Mouse (Mus musculus) midbrain, embryonic 15.5 days (tissue): ENCODE measurements around the gene Myo10. TPM values are rescaled to one million over a fixed set of nuclear protein-coding genes. Genes with fewer than 3 reads are reported as not detected.

Source experiments
- ATAC-seq: fragments of 200-750 bp; cut with Nextera tagmentation; replicated peaks from 2 replicates; pipeline ENCODE4 v1.8.0; 2017; ENCODE audit warnings: moderate TSS enrichment
- H3K27ac ChIP-seq: fragments of 300-500 bp; sonication (generic); 2 replicates; pipeline ENCODE4 v1.5.1; 2015; ENCODE audit warnings: mild to moderate bottlenecking, inconsistent platforms
- H3K27me3 ChIP-seq: fragments of 300-500 bp; sonication (generic); replicated peaks from 2 replicates; pipeline ENCODE4 v1.6.1; 2015; ENCODE audit warnings: inconsistent platforms
- H3K36me3 ChIP-seq: fragments of 300-500 bp; sonication (generic); replicated peaks from 2 replicates; pipeline ENCODE4 v1.6.1; 2015; ENCODE audit warnings: inconsistent platforms
- H3K4me1 ChIP-seq: fragments of 300-500 bp; sonication (generic); 2 replicates; pipeline ENCODE4 v1.6.1; 2015; ENCODE audit warnings: inconsistent platforms
- H3K4me2 ChIP-seq: fragments of 300-500 bp; sonication (generic); 2 replicates; pipeline ENCODE4 v1.6.1; 2015; ENCODE audit warnings: inconsistent platforms, mild to moderate bottlenecking, moderate library complexity
- H3K4me3 ChIP-seq: fragments of 300-500 bp; sonication (generic); 2 replicates; pipeline ENCODE4 v1.5.1; 2015; ENCODE audit warnings: mild to moderate bottlenecking, inconsistent platforms
- H3K9ac ChIP-seq: fragments of 300-500 bp; sonication (generic); 2 replicates; pipeline ENCODE4 v1.6.1; 2015; ENCODE audit warnings: mild to moderate bottlenecking, inconsistent platforms
- H3K9me3 ChIP-seq: fragments of 300-500 bp; sonication (generic); 2 replicates; pipeline ENCODE4 v1.6.1; 2016; ENCODE audit warnings: inconsistent platforms
- WGBS: fragments of 180-500 bp; shearing (Covaris S2); methylation state at CpG from one replicate; pipeline ENCODE4 v1.1.7; 2015; ENCODE audit warnings: mixed read lengths; 5-methylcytosine and 5-hydroxymethylcytosine counted together
- polyA plus RNA-seq: library from polyadenylated mRNA; unstranded; fragments of >200 nt; fragmentation: Nextera tagmentation; extraction: Ambion mirVana; gene quantifications from 2 replicates; pipeline ENCODE4 v1.2.1, GENCODE M21; 2015

The Myo10 gene
- polyA plus RNA-seq, 1 experiment from 2014 or later, result 28.1 TPM

DNA sequence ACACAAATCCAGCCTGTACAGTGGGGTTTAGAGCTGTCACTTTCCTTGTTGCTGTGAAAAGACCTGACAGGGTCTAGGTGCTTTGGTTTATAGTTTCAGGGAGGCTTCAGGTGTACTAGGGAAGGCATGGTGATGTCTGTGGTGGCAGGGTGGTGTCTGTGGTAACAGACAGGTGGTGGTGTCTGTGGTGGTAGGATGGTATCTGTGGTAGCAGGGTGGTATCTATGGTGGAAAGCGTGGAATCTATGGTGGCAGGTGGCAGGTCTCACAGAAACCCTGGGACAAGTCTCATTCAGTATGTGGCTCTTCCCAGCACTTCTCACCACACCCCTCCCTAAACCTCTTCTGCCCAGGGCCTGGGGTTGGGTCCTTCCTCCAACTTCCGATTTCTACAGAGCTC, 212.0 kb downstream of the Myo10 start:
- Histone ChIP-seq H3K27me3 (no peaks in the 10 kb centered on the region), H3K4me3 (no peak overlapping the region), H3K4me1 (no peaks in the 10 kb centered on the region), H3K4me2 (no peak overlapping the region), H3K9ac (no peak overlapping the region), H3K27ac (no peak overlapping the region), H3K36me3 (no peaks in the 10 kb centered on the region), H3K9me3 (no peaks in the 10 kb centered on the region)
- WGBS, result 93% methylated on average over 2 of the region's 2 CpGs
- no peak for ATAC-seq

DNA sequence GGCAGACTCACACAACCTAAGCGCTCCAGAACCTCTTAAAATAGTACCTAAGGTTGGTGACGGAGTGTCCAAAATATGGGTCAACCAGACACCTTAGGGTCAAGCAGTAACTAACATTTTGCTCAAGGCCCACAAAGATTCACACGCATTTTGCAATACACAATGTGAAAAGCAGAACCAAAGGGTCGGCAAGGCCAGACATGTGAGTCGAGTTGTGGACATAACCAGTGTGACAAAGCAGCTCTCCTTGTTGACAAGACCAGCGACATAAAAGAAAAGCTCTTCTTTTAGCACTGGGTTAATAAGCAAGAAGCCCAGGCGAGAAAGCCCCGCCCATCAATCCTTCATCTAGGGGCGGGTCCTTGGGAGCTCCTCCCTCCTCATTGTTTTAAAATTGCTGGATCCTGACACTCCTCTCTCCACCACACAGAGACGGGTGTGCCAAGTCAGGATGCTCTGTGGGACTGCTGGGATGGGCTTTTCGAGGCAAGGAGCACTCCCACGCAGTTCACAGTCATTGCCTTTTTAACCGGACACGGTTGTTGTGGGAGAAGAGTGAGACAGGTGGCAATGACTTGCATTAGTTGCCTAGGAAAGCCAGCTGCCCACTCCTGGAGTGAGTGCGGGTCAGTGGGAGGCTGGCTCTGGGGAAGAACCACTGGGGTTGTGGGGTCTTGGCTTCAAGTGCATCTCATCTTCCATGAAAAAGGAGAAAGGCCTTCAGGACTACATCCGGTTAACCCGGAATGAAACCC, 212.8 kb downstream of the Myo10 start:
- Histone ChIP-seq H3K4me2 (no peak overlapping the region), H3K4me1 (no peaks in the 10 kb centered on the region), H3K9ac (no peak overlapping the region), H3K27ac (no peak overlapping the region), H3K27me3 (no peaks in the 10 kb centered on the region), H3K9me3 (no peaks in the 10 kb centered on the region), H3K36me3 (no peaks in the 10 kb centered on the region), H3K4me3 (no peak overlapping the region)
- no peak for ATAC-seq
- WGBS, result 89% methylated on average over 17 of the region's 17 CpGs

DNA sequence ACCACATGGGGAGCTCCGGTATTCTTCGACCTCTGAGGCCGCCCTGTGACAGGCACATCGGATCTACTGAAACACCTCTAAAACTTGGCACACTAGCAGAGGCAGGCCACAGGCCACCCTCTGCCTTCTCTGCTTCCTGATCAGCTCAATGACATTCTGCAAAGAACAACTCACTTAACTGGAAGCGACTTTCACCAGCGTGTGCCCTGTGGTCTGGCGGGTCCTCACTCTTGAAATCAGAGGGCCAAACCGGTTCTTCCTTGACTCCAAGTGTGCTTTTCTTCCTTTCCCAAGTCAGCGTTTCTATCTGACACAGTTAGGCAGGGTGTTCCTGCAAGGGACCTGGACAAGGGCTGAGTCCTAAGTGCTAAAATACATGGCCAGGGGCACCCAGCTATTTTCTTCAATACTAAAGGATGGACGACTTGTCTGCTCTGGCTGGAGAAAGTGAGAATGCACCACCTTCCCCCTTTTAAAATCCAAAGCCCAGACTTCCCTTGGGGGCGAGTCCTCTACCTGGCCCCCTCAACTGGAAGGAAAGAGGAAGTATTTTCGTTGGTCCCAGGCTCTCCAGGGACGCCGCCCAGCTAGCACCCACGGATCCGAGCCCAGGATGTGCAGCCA, 220.2 kb downstream of the Myo10 start:
- Histone ChIP-seq H3K36me3 (no peaks in the 10 kb centered on the region), H3K4me3 (peak overlapping the region; percentile 81), H3K4me1 (peaks cover 18% of the 10 kb centered on the region), H3K4me2 (peak overlapping the region; percentile 90), H3K27ac (peak overlapping the region; percentile 73), H3K9me3 (no peaks in the 10 kb centered on the region), H3K9ac (peak overlapping the region; percentile 87), H3K27me3 (no peaks in the 10 kb centered on the region; the same call in 1 of the 2 replicates)
- WGBS, result 14% methylated on average over 16 of the region's 16 CpGs
- peak; percentile 51; the same call in 1 of the 2 replicates for ATAC-seq

DNA sequence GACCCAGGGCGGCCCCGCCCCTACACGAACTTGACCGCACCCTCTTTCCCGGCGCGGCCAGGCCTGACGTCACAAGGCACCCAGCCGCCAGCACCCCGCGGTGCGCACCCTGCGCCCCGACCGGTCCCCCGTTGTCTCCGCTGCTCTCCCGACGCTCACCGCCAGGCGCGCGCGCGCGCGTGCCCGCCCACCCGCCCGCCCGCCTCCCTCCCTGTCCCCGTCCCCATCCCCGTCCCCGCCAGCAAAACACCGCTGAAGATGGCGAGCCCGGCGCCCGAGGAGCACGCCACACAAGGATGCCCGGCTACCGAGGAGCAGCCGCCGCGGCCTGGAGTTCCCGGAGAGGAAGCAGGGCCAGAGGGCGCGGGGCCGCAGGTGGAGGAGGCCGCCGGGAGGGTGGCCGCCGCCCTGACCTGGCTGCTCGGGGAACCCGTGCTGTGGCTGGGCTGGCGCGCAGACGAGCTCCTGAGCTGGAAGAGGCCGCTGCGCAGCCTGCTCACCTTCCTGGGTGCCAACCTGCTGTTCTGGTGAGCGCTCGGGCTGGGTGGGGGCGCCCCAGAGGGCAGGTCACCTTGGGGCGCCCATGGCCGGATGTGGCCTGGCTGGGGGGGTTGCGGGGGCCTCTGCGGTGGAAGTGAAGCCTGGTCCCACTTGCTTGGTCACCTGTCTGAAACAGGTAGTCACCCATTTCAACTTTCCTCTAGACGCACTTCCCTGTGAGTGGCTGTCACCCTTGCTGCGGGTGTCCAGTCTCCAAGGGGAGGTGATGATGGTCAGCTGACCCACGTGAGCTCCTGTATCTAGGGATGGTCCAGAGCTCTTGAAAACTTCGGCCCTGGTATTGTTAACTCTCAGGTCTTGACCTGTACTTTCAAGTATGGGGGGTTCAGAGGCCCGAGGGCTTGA, 221.0 kb downstream of the Myo10 start, which contains the start of gene Retreg1:
Gene Retreg1, plus strand, starts transcription at position 95 of the 906 bp plus-strand sequence.
- H3K9me3 ChIP-seq, result no peaks in the 10 kb centered on the region
- H3K4me3 ChIP-seq, result peak within 1 kb of the TSS; percentile 81
- no peaks in the 10 kb centered on the region for H3K36me3 ChIP-seq
- WGBS, result under 1% methylated on average over 62 of the region's 72 CpGs
- ATAC-seq, result peak; percentile 91
- no peaks in the 10 kb centered on the region; the same call in 1 of the 2 replicates for H3K27me3 ChIP-seq
- H3K27ac ChIP-seq, result peak within 1 kb of the TSS; percentile 73
- peak within 1 kb of the TSS; percentile 90 for H3K4me2 ChIP-seq
- peak within 1 kb of the TSS; percentile 87 for H3K9ac ChIP-seq
- peaks cover 18% of the 10 kb centered on the region for H3K4me1 ChIP-seq

DNA sequence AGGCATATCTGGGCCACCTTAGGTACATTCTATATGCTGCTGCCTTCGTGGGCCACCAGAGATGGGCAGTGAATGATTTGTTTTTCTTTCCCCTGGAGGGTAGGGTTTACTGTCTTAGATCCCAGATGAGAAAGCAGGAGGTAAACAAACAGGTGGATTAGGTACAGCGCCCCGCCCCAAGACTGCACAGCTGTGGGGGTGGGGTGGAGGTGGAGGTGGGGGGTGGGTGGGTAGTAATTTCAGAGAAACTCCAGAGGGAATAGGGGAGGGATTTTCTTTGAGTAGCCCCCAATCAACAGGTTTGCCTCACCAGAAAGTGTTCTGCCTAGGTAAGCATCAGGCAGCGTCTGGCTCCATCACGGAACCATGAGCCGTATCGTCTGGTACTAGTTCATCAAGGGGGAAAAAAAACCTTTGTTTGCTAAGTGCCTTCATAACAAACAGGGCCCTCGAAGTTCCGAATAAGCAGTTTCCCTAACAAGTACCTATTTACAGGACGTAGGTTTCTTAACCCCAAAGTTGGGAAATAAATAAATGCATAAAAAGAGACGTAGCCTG, 221.8 kb downstream of the Myo10 start:
- no peaks in the 10 kb centered on the region; the same call in 1 of the 2 replicates for H3K27me3 ChIP-seq
- H3K4me3 ChIP-seq, result peak overlapping the region; percentile 81
- peak overlapping the region; percentile 90 for H3K4me2 ChIP-seq
- H3K9me3 ChIP-seq, result no peaks in the 10 kb centered on the region
- H3K36me3 ChIP-seq, result no peaks in the 10 kb centered on the region
- H3K27ac ChIP-seq, result no peak overlapping the region
- 14% methylated on average over 11 of the region's 11 CpGs for WGBS
- peaks cover 18% of the 10 kb centered on the region for H3K4me1 ChIP-seq
- peak overlapping the region; percentile 87 for H3K9ac ChIP-seq
- ATAC-seq, result peak; percentile 29; the same call in 1 of the 2 replicates

DNA sequence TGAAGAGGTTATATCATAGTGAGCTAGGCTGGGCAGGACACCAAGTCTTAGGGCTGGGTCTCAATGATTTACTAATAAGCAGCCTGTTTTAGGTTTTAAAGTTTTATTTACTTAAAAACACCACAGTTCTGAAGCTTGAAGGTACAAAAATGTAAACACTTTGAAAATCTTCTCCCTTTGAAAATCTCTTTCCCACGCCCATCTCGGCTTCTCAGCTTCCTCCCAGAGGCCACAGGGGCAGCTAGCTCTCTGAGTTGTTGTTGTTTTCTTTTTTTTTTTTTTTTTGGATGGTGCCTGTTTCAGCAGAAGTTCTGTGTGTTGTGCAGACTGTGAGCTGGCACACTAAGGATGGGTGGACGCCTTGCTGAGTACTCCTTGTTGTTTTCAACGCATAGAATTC, 222.4 kb downstream of the Myo10 start:
- Histone ChIP-seq H3K4me2 (peak overlapping the region; percentile 90), H3K4me3 (peak overlapping the region; percentile 81)
- 70% methylated on average over 4 of the region's 4 CpGs for WGBS

DNA sequence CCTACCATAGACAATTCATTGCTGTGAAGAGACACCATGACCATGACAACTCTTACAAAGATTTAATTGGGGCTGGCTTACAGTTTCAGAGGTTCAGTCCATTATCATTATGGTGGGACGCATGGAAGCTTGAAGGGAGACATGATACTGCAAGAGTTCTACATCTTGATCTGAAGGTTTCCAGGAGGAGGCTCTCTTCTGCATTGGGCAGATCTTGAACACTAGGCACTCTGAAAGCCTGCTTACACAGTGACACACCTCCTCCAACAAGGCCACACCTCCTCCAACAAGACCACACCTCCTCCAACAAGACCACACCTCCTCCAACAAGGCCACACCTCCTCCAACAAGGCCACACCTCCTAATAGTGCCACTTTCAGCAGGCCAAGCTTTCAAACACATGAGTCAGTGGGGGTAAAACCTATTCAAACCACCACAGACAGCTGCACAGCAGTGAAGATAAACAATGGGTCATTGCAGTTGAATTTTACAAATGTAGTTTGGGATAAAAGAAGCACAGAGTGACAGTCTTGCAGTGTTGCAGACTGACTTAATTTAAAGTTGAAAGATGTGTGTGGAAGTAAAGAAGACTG, 225.3 kb downstream of the Myo10 start:
- no peak overlapping the region for H3K4me3 ChIP-seq
- WGBS, result 98% methylated on average over 1 of the region's 1 CpGs
- ATAC-seq, result no peak
- H3K9me3 ChIP-seq, result no peaks in the 10 kb centered on the region
- H3K4me1 ChIP-seq, result peaks cover 13% of the 10 kb centered on the region
- no peak overlapping the region for H3K9ac ChIP-seq
- no peak overlapping the region for H3K4me2 ChIP-seq
- no peak overlapping the region for H3K27ac ChIP-seq
- H3K27me3 ChIP-seq, result no peaks in the 10 kb centered on the region
- no peaks in the 10 kb centered on the region for H3K36me3 ChIP-seq

More for the DNA sequence above, 222.4 kb downstream of the Myo10 start:
- Histone ChIP-seq H3K4me1 (peaks cover 18% of the 10 kb centered on the region), H3K9ac (no peak overlapping the region), H3K27me3 (no peaks in the 10 kb centered on the region; the same call in 1 of the 2 replicates), H3K9me3 (no peaks in the 10 kb centered on the region), H3K27ac (no peak overlapping the region), H3K36me3 (no peaks in the 10 kb centered on the region)
- no peak for ATAC-seq

DNA sequence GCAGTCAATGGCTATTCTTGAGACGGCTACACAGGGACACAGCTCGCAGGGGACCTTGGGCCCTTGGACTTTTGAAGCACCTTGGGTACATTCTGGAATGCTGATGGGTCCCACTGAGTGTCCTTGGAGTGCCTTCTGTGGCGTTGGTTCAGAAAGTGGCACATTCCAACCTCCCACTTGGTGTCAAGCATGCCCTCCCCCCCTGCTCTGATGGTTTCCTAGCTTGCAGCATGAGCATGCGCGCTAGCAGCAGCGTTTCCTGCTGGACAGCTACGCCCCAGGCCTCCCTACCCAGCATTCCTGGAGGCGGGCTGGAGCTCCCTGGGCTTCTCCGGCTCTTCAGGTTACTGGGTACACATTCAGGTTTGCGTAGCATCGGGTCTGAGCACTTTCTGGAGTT, 228.2 kb downstream of the Myo10 start:
- Histone ChIP-seq H3K9ac (no peak overlapping the region), H3K4me1 (no peaks in the 10 kb centered on the region), H3K36me3 (no peaks in the 10 kb centered on the region), H3K4me2 (no peak overlapping the region), H3K27ac (no peak overlapping the region), H3K9me3 (no peaks in the 10 kb centered on the region), H3K27me3 (no peaks in the 10 kb centered on the region), H3K4me3 (no peak overlapping the region)
- WGBS, result 69% methylated on average over 11 of the region's 11 CpGs
- ATAC-seq, result no peak

DNA sequence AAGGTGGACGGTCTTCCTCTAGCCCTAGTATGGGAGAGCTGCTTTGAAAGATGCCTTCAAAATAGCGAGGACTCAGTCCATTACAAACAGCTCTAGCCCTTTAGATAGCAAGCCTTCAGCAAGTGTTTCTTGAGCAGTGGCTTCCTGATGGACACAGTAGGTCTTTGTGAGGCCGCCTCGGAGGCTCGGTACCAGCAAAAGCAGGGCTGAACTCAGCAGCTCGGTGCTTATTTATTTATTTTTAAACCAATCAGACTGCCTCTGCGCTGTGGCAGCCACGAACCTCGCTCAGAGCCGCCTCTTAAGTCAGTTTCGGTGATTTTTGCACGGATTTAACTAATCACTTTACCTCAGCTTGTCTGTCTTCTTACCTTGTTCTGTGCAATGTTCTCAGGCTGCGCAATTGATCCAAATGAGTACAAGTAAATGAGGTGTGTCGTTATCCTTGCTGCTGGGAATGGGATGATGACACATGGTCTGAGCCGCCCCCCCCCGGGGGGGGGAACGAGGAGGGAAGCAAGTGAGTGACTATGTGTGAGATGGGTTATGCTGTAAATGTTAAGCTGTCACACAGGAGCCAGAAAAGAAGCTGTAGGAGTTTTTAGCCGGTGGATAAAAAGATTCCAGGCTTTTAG, 232.1 kb downstream of the Myo10 start:
- H3K27me3 ChIP-seq, result no peaks in the 10 kb centered on the region
- ATAC-seq, result peak; percentile 66
- no peaks in the 10 kb centered on the region for H3K36me3 ChIP-seq
- H3K27ac ChIP-seq, result no peak overlapping the region
- no peaks in the 10 kb centered on the region for H3K9me3 ChIP-seq
- 60% methylated on average over 18 of the region's 18 CpGs for WGBS
- no peak overlapping the region for H3K4me3 ChIP-seq
- no peaks in the 10 kb centered on the region for H3K4me1 ChIP-seq
- no peak overlapping the region for H3K4me2 ChIP-seq
- no peak overlapping the region for H3K9ac ChIP-seq

DNA sequence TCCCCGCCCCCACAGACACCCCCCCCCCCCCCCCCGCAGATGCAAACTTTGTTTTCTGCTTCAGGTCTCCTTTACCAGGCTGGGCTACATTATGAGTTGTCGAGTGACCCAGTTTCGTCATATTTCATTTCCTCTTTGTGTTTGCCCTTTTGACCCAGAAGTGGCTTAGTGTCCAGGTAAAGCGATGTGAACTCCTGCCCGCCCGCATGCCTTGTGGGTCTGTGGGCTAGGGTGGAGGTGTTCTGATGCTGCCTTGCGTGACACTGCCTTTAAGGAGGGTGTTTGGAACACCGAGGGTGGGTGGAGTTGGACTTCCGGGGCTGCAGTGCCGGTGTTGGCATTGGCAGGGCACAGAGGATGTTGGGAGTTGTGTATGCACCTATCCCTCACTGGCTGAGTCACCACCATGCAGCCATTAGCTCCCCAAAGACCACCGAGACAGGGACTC, 236.3 kb downstream of the Myo10 start:
- no peaks in the 10 kb centered on the region for H3K36me3 ChIP-seq
- WGBS, result 69% methylated on average over 12 of the region's 12 CpGs
- no peak overlapping the region for H3K27ac ChIP-seq
- H3K4me2 ChIP-seq, result no peak overlapping the region
- H3K27me3 ChIP-seq, result no peaks in the 10 kb centered on the region
- no peak for ATAC-seq
- H3K4me3 ChIP-seq, result no peak overlapping the region
- no peaks in the 10 kb centered on the region for H3K4me1 ChIP-seq
- no peaks in the 10 kb centered on the region for H3K9me3 ChIP-seq
- H3K9ac ChIP-seq, result no peak overlapping the region

DNA sequence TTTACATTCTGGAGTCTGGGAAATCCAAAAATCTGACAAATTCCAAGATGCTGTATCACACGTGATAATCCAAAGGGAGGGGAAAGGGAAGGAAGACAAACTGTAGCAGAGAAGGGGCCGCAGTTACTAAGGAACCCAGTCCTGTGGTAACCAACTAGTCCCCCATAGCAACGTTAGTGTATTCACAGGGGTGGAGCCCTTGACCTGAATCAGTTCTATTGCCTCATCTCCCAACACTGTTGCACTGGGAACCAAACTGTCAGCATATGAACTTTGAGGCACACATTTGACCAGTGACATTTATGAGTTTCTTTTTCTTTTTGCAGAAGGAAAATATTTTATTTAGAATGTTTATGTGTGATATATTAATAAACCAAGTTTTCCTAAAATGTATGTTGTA, 237.1 kb downstream of the Myo10 start:
- Histone ChIP-seq H3K9me3 (no peaks in the 10 kb centered on the region), H3K9ac (no peak overlapping the region), H3K36me3 (no peaks in the 10 kb centered on the region), H3K4me3 (no peak overlapping the region), H3K27me3 (no peaks in the 10 kb centered on the region), H3K4me1 (no peaks in the 10 kb centered on the region), H3K4me2 (no peak overlapping the region), H3K27ac (no peak overlapping the region)
- ATAC-seq, result no peak
- 65% methylated on average over 3 of the region's 3 CpGs for WGBS
